Mouse (Mus musculus) heart, adult 2 months (tissue): ENCODE results near the gene Sorcs2.

Source experiments
- CTCF ChIP-seq: fragments of 200-600 bp; IDR thresholded peaks from 2 replicates; pipeline ENCODE4 v1.8.1; 2022; ENCODE audit warnings: antibody characterized with exemption, mild to moderate bottlenecking, moderate library complexity
- EP300 ChIP-seq: fragments of 200-500 bp; IDR thresholded peaks from 2 replicates; pipeline ENCODE4 v1.6.1; 2011; ENCODE audit warnings: low read depth, low read length, control low read depth; ENCODE audit not compliant: insufficient read depth

GRCm38 (mm10) chr5:36317641-36318368, 80.1 kb downstream of the Sorcs2 start:
- TF ChIP-seq CTCF (peak; percentile 35), EP300 (no peak)
